Mouse (Mus musculus): ENCODE measurements around the gene Grik5.

Grik5 gene

GRCm38 (mm10) chr7:24985799-24986198 is 86.3 kb downstream of the Grik5 start:
- WGBS: 57% methylated on average over 5 of the region's 5 CpGs

GRCm38 (mm10) chr7:24984307-24984706 is 87.8 kb downstream of the Grik5 start:
- WGBS: 82% methylated on average over 2 of the region's 2 CpGs

GRCm38 (mm10) chr7:24983396-24983795 is 88.8 kb downstream of the Grik5 start:
- WGBS: 47% methylated on average over 5 of the region's 5 CpGs

GRCm38 (mm10) chr7:24980439-24980838 is 91.7 kb downstream of the Grik5 start:
- 63% methylated on average over 7 of the region's 7 CpGs for WGBS

GRCm38 (mm10) chr7:24978781-24979180 is 93.4 kb downstream of the Grik5 start:
- 58% methylated on average over 7 of the region's 7 CpGs for WGBS

GRCm38 (mm10) chr7:24974893-24975595 is 97.1 kb downstream of the Grik5 start:
- WGBS: 22% methylated on average over 9 of the region's 9 CpGs

GRCm38 (mm10) chr7:24973902-24974301 is 98.2 kb downstream of the Grik5 start:
- 74% methylated on average over 5 of the region's 5 CpGs for WGBS

GRCm38 (mm10) chr7:24973208-24973607 is 98.9 kb downstream of the Grik5 start:
- 83% methylated on average over 4 of the region's 4 CpGs for whole genome bisulfite sequencing

GRCm38 (mm10) chr7:24971972-24972893 is 99.9 kb downstream of the Grik5 start, which contains the start of gene Rabac1:
Gene Rabac1 (minus strand): TSS chr7:24972754.
- under 1% methylated on average over 45 of the region's 45 CpGs for WGBS

GRCm38 (mm10) chr7:24971261-24971971 is 100.7 kb downstream of the Grik5 start:
- WGBS: 4% methylated on average over 19 of the region's 19 CpGs

GRCm38 (mm10) chr7:24970341-24970740 is 101.8 kb downstream of the Grik5 start:
- 75% methylated on average over 3 of the region's 3 CpGs for WGBS

GRCm38 (mm10) chr7:24969805-24970204 is 102.3 kb downstream of the Grik5 start:
- 53% methylated on average over 12 of the region's 12 CpGs for WGBS

GRCm38 (mm10) chr7:24968463-24968862 is 103.7 kb downstream of the Grik5 start:
- 45% methylated on average over 6 of the region's 6 CpGs for WGBS

- 89% methylated on average over 8 of the region's 8 CpGs for WGBS
Observed at GRCm38 (mm10) chr7:24967966-24968365, 104.2 kb downstream of the Grik5 start.

GRCm38 (mm10) chr7:24964897-24965535 is 107.1 kb downstream of the Grik5 start:
- WGBS: 10% methylated on average over 5 of the region's 5 CpGs

- 78% methylated on average over 2 of the region's 2 CpGs for WGBS
Observed at GRCm38 (mm10) chr7:24964288-24964687, 107.9 kb downstream of the Grik5 start.

Measured in cerebral cortex, adult 2 months (tissue).